Mouse (Mus musculus): ENCODE measurements around the gene Gemin4. TPM values are rescaled to one million over a fixed set of nuclear protein-coding genes. Genes with fewer than 3 reads are reported as not detected.

Gemin4 gene
- polyA plus RNA-seq, 1 experiment from 2014 or later, result 36.7 TPM

GRCm38 (mm10) chr11:76196977-76197469, 20.4 kb downstream of the Gemin4 start:
- Histone ChIP-seq H3K9me3 (ENCODE audit: low read length) (no peaks in the 10 kb centered on the region), H3K4me1 (ENCODE audit: insufficient read depth, low read length) (peaks cover 7% of the 10 kb centered on the region), H3K27me3 (ENCODE audit: insufficient read depth, low read length) (0 out of 2 replicates have a peak, but pooled peaks cover 3% of the 10 kb centered on the region), H3K27ac (ENCODE audit: low read length) (no peak overlapping the region), H3K36me3 (ENCODE audit: insufficient read depth, low read length) (no peaks in the 10 kb centered on the region), H3K4me2 (replicated peaks; ENCODE audit: low read depth, low read length) (no peak overlapping the region; the same call in 1 of the 2 replicates), H3K4me3 (ENCODE audit: low read length) (no peak overlapping the region), H3K9ac (replicated peaks; ENCODE audit: low read length) (no peak overlapping the region)
- WGBS, result 47% methylated on average over 8 of the region's 8 CpGs
- ATAC-seq (ENCODE audit: low FRiP score, low TSS enrichment), result no peak

- no peak for ATAC-seq (ENCODE audit: low FRiP score, low TSS enrichment)
- Histone ChIP-seq H3K4me3 (ENCODE audit: low read length) (no peak overlapping the region), H3K9ac (replicated peaks; ENCODE audit: low read length) (no peak overlapping the region), H3K4me2 (replicated peaks; ENCODE audit: low read depth, low read length) (no peak overlapping the region), H3K27me3 (ENCODE audit: insufficient read depth, low read length) (0 out of 2 replicates have a peak, but pooled peaks cover 3% of the 10 kb centered on the region), H3K36me3 (ENCODE audit: insufficient read depth, low read length) (no peaks in the 10 kb centered on the region), H3K4me1 (ENCODE audit: insufficient read depth, low read length) (peaks cover 6% of the 10 kb centered on the region), H3K9me3 (ENCODE audit: low read length) (no peaks in the 10 kb centered on the region), H3K27ac (ENCODE audit: low read length) (no peak overlapping the region)
- 55% methylated on average over 8 of the region's 8 CpGs for WGBS
Observed at GRCm38 (mm10) chr11:76196275-76196976, 21.0 kb downstream of the Gemin4 start.

- WGBS, result 84% methylated on average over 6 of the region's 6 CpGs
- Histone ChIP-seq H3K36me3 (ENCODE audit: insufficient read depth, low read length) (no peaks in the 10 kb centered on the region), H3K4me2 (replicated peaks; ENCODE audit: low read depth, low read length) (no peak overlapping the region), H3K4me1 (ENCODE audit: insufficient read depth, low read length) (no peaks in the 10 kb centered on the region), H3K4me3 (ENCODE audit: low read length) (no peak overlapping the region), H3K9ac (replicated peaks; ENCODE audit: low read length) (no peak overlapping the region), H3K9me3 (ENCODE audit: low read length) (no peaks in the 10 kb centered on the region), H3K27ac (ENCODE audit: low read length) (no peak overlapping the region), H3K27me3 (ENCODE audit: insufficient read depth, low read length) (no peaks in the 10 kb centered on the region)
- no peak for ATAC-seq (ENCODE audit: low FRiP score, low TSS enrichment)
Observed at GRCm38 (mm10) chr11:76186908-76187307, 30.6 kb downstream of the Gemin4 start.

GRCm38 (mm10) chr11:76183745-76184144, 33.7 kb downstream of the Gemin4 start:
- peaks cover under 1% of the 10 kb centered on the region for H3K4me1 ChIP-seq (ENCODE audit: insufficient read depth, low read length)
- WGBS, result 80% methylated on average over 4 of the region's 4 CpGs
- no peak for ATAC-seq (ENCODE audit: low FRiP score, low TSS enrichment)

GRCm38 (mm10) chr11:76180146-76180540, 37.3 kb downstream of the Gemin4 start:
- Histone ChIP-seq H3K4me2 (replicated peaks; ENCODE audit: low read depth, low read length) (peak overlapping the region; percentile 83), H3K9ac (replicated peaks; ENCODE audit: low read length) (peak overlapping the region; percentile 78), H3K36me3 (ENCODE audit: insufficient read depth, low read length) (no peaks in the 10 kb centered on the region), H3K4me1 (ENCODE audit: insufficient read depth, low read length) (peaks cover 7% of the 10 kb centered on the region), H3K27ac (ENCODE audit: low read length) (no peak overlapping the region), H3K4me3 (ENCODE audit: low read length) (peak overlapping the region; percentile 77), H3K27me3 (ENCODE audit: insufficient read depth, low read length) (no peaks in the 10 kb centered on the region), H3K9me3 (ENCODE audit: low read length) (no peaks in the 10 kb centered on the region)
- ATAC-seq (ENCODE audit: low FRiP score, low TSS enrichment), result no peak
- 20% methylated on average over 7 of the region's 7 CpGs for WGBS

More at GRCm38 (mm10) chr11:76183745-76184144, 33.7 kb downstream of the Gemin4 start:
- Histone ChIP-seq H3K9me3 (ENCODE audit: low read length) (no peaks in the 10 kb centered on the region), H3K9ac (replicated peaks; ENCODE audit: low read length) (no peak overlapping the region), H3K27me3 (ENCODE audit: insufficient read depth, low read length) (no peaks in the 10 kb centered on the region), H3K27ac (ENCODE audit: low read length) (no peak overlapping the region), H3K36me3 (ENCODE audit: insufficient read depth, low read length) (no peaks in the 10 kb centered on the region), H3K4me3 (ENCODE audit: low read length) (no peak overlapping the region), H3K4me2 (replicated peaks; ENCODE audit: low read depth, low read length) (no peak overlapping the region)

- peaks cover 7% of the 10 kb centered on the region for H3K4me1 ChIP-seq (ENCODE audit: insufficient read depth, low read length)
- under 1% methylated on average over 37 of the region's 37 CpGs for WGBS
- H3K36me3 ChIP-seq (ENCODE audit: insufficient read depth, low read length), result no peaks in the 10 kb centered on the region
- peak within 1 kb of the TSS; percentile 77 for H3K4me3 ChIP-seq (ENCODE audit: low read length)
- peak within 1 kb of the TSS; percentile 78 for H3K9ac ChIP-seq (replicated peaks; ENCODE audit: low read length)
- no peaks in the 10 kb centered on the region for H3K27me3 ChIP-seq (ENCODE audit: insufficient read depth, low read length)
- H3K9me3 ChIP-seq (ENCODE audit: low read length), result no peaks in the 10 kb centered on the region
- H3K4me2 ChIP-seq (replicated peaks; ENCODE audit: low read depth, low read length), result peak within 1 kb of the TSS; percentile 83
- ATAC-seq (ENCODE audit: low FRiP score, low TSS enrichment), result peak; percentile 93
- H3K27ac ChIP-seq (ENCODE audit: low read length), result peak within 1 kb of the TSS; percentile 50; the same call in 1 of the 2 replicates
Observed at GRCm38 (mm10) chr11:76179495-76180145, 37.8 kb downstream of the Gemin4 start, which contains the start of the genes Vps53 and Fam57a. Vps53 (minus strand) TSS chr11:76179647. Fam57a (plus strand) TSS chr11:76179671.

GRCm38 (mm10) chr11:76178726-76179494, 38.6 kb downstream of the Gemin4 start:
- peak overlapping the region; percentile 78 for H3K9ac ChIP-seq (replicated peaks; ENCODE audit: low read length)
- H3K4me2 ChIP-seq (replicated peaks; ENCODE audit: low read depth, low read length), result peak overlapping the region; percentile 83
- peaks cover 7% of the 10 kb centered on the region for H3K4me1 ChIP-seq (ENCODE audit: insufficient read depth, low read length)
- H3K4me3 ChIP-seq (ENCODE audit: low read length), result peak overlapping the region; percentile 77
- H3K9me3 ChIP-seq (ENCODE audit: low read length), result no peaks in the 10 kb centered on the region
- H3K36me3 ChIP-seq (ENCODE audit: insufficient read depth, low read length), result 0 out of 2 replicates have a peak, but pooled peaks cover under 1% of the 10 kb centered on the region
- H3K27ac ChIP-seq (ENCODE audit: low read length), result peak overlapping the region; percentile 50; the same call in 1 of the 2 replicates
- ATAC-seq (ENCODE audit: low FRiP score, low TSS enrichment), result peak; percentile 90
- H3K27me3 ChIP-seq (ENCODE audit: insufficient read depth, low read length), result no peaks in the 10 kb centered on the region
- under 1% methylated on average over 28 of the region's 28 CpGs for WGBS

- no peaks in the 10 kb centered on the region for H3K27me3 ChIP-seq (ENCODE audit: insufficient read depth, low read length)
- 62% methylated on average over 5 of the region's 5 CpGs for WGBS
Observed at GRCm38 (mm10) chr11:76170207-76170606, 47.3 kb downstream of the Gemin4 start.

GRCm38 (mm10) chr11:76168976-76169375, 48.5 kb downstream of the Gemin4 start:
- Histone ChIP-seq H3K9me3 (ENCODE audit: low read length) (no peaks in the 10 kb centered on the region), H3K4me2 (replicated peaks; ENCODE audit: low read depth, low read length) (no peak overlapping the region), H3K4me3 (ENCODE audit: low read length) (no peak overlapping the region), H3K4me1 (ENCODE audit: insufficient read depth, low read length) (no peaks in the 10 kb centered on the region), H3K27ac (ENCODE audit: low read length) (no peak overlapping the region), H3K27me3 (ENCODE audit: insufficient read depth, low read length) (no peaks in the 10 kb centered on the region), H3K36me3 (ENCODE audit: insufficient read depth, low read length) (peaks cover 8% of the 10 kb centered on the region; the same call in 1 of the 2 replicates), H3K9ac (replicated peaks; ENCODE audit: low read length) (no peak overlapping the region)
- WGBS, result 80% methylated on average over 3 of the region's 3 CpGs
- no peak for ATAC-seq (ENCODE audit: low FRiP score, low TSS enrichment)

More at GRCm38 (mm10) chr11:76170207-76170606, 47.3 kb downstream of the Gemin4 start:
- Histone ChIP-seq H3K4me2 (replicated peaks; ENCODE audit: low read depth, low read length) (no peak overlapping the region), H3K4me1 (ENCODE audit: insufficient read depth, low read length) (no peaks in the 10 kb centered on the region), H3K9ac (replicated peaks; ENCODE audit: low read length) (no peak overlapping the region), H3K4me3 (ENCODE audit: low read length) (no peak overlapping the region), H3K9me3 (ENCODE audit: low read length) (no peaks in the 10 kb centered on the region), H3K36me3 (ENCODE audit: insufficient read depth, low read length) (peaks cover 8% of the 10 kb centered on the region; the same call in 1 of the 2 replicates), H3K27ac (ENCODE audit: low read length) (no peak overlapping the region)
- no peak for ATAC-seq (ENCODE audit: low FRiP score, low TSS enrichment)

Measured in kidney, embryonic 16.5 days (tissue).